Mouse (Mus musculus): ENCODE results near the gene Rfpl4b.

Gene Rfpl4b

DNA sequence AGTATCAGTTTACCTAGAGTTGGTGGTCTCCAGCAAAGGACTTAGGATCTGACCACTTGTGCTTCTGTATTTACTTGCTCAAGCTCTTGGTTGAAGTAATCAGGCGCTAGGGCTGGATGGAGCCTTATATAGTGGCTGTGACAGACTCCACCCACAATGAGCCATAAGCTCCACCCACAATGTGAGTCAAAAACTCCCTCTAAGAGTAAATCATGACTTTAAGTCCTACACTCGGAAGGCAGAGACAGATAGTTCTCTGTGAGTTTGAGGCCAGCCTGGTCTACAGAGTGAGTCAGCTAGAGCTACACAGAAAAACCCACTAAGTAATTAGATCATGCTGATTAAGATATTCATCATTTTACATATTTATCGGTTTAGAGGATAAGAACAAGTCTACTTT is at the start of gene Rfpl4b:
Gene Rfpl4b (minus strand): TSS at position 101 of the 400 bp plus-strand sequence.
- WGBS = 96% methylated on average over 3 of the region's 3 CpGs

GRCm38 (mm10) chr10:38855186-38855585 is 33.6 kb upstream of the Rfpl4b start:
- WGBS = 56% methylated on average over 2 of the region's 2 CpGs

DNA sequence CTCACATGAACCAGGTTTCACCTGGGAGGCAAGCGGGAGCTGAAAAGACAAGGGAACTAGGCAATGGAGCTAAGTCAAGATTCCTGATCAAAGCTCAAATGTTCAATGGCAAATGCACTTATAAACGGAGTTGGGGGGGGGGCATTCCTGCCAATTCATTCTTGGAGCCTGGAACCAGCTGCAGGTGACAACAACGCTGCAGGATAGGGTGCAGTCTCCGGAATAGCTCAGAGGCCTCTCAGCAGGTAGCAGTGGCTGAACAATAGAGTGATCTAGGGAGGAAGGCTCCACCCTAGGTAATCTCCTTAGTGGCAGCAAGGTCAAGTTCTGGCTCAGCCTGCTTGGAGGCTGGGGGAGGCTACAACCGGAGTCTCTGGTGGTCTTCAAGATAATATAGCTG is 28.4 kb upstream of the Rfpl4b start:
- WGBS = 60% methylated on average over 5 of the region's 5 CpGs

- WGBS = 16% methylated on average over 8 of the region's 8 CpGs
Observed at GRCm38 (mm10) chr10:38848884-38849499, 27.4 kb upstream of the Rfpl4b start.

DNA sequence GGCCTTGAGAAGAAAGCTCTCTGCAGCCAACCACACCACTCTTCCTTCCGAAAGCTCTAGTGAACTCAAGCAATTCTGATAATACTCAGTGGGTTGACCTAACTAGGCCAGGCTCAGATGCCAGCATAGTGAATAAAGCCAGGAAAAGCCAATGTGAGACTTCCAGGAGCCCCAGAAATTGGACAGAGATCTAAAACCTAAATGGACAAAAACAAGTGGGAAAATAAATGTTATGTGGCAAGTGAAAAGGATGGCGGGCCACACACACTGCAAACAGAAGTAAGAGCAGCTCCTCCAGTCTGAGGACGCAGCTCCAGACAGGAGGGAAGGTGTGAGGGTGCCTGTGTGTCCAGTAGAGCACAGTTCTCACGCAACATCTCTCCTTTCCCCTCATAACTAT is 26.7 kb upstream of the Rfpl4b start:
- WGBS = 81% methylated on average over 4 of the region's 4 CpGs

- 32% methylated on average over 1 of the region's 1 CpGs for WGBS
Observed at GRCm38 (mm10) chr10:38823741-38824140, 2.2 kb upstream of the Rfpl4b start.

- WGBS = 81% methylated on average over 2 of the region's 2 CpGs
Observed at GRCm38 (mm10) chr10:38806056-38806455, 15.5 kb downstream of the Rfpl4b start.

DNA sequence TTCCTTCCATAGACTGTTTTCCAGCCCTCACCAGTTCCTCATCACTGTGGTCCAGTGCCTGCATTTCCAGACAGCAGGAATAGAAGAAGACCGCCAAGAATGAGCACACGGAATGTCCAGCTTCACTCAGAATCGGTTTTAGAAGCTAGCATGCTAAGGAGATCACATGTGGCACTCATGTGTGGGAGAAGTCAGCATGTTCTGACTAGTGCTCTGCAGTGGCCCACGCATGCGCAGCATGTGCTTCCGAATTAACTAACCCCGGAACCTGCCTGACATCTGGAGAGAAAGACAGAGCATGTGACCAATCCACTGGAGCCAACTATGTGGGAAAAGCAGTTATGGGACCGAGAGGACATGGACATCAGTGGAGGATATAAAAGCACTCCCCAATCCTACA is 17.5 kb downstream of the Rfpl4b start:
- 90% methylated on average over 8 of the region's 8 CpGs for WGBS

GRCm38 (mm10) chr10:38803304-38803703 is 18.3 kb downstream of the Rfpl4b start:
- WGBS = 92% methylated on average over 7 of the region's 7 CpGs

DNA sequence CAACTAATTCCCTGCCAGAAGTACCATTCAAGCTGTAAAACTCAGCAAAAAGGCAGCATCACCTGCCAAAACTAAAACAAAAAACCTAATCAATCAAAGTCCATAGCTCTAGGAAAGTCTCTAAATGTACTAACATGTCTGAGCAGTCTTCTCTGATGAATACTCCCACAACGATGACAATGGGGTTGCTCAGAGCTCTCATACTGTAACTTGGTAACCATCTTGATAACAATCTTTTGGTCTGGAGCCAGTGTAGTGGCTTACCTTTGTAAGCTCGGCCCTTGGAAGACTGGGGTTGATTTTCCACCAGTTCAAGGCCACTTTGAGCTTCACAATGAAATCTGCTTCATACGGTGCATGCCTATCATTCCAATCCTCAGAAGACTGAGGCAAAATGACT is 33.0 kb downstream of the Rfpl4b start:
- WGBS = 73% methylated on average over 3 of the region's 3 CpGs

All from cerebral cortex, adult 2 months (tissue).